Mouse (Mus musculus) E14TG2a.4 (cell line): Measurements from ENCODE around the gene Hyou1.

Experiments
- CTCF ChIP-seq: conservative IDR thresholded peaks from 2 replicates; pipeline ENCODE4 v1.5.1; 2014; ENCODE audit warnings: low read length
- NANOG ChIP-seq: IDR thresholded peaks from 2 replicates; pipeline ENCODE4 v1.6.1; 2014; ENCODE audit warnings: borderline replicate concordance, low read length, mixed read lengths
- POU5F1 ChIP-seq: IDR thresholded peaks from 2 replicates; pipeline ENCODE4 v1.6.1; 2014; ENCODE audit warnings: low read length, borderline replicate concordance

DNA sequence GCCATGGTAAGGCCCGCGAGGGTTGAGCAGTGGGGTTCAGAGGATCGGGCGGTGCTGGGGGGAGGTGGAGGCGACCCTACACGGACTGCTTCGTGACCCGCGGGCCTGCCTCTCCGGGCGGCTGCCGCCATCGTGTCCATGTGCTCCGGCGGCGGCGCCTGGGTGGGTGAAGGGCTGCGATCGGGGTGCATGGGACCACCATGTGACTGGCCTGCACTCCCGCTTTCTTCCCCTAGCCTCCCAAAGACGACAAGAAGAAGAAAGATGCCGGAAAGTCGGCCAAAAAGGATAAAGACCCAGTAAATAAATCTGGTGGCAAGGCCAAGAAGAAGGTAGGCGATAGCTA, 28.4 kb downstream of the Hyou1 start:
- TF ChIP-seq CTCF (no peak), POU5F1 (no peak), NANOG (no peak)
